ENCODE assay signal across 9 mouse cellular contexts in the genomic region with DNA sequence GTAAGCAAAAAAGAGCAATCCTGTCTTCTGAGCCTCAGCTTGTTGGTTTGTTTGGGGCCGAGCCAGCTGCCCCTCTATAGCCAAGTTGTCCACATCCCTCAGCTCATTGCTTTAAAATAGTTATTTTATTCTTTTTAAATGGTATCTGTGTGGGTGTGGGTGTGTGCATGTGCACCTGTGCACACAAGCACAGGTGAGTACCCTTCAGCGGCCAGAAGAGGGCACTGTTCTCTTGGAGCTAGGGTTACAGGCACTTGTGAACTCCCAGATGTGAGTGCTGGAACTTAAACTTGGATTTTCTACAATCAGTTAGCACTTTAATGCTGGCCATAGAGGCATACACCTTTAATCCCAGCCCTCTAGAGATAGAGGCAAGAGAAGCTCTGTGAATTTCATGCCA. TPM values are rescaled to one million over a fixed set of nuclear protein-coding genes. Genes with fewer than 3 reads are reported as not detected.
DNase-seq lines count a peak whose midpoint lies in the region; ATAC-seq and TF ChIP-seq lines count a peak whose summit lies in the region.
"Had no signal": no experiment of that assay in that cellular context is flagged by ENCODE, and none has a peak within 500 bp of the region (broad histone marks: within the 10 kb centered on the region; RNA-seq: fewer than 3 reads in every experiment).

No protein-coding gene starts in this region.

- no peaks in the 10 kb centered on the region for H3K9me3 ChIP-seq in forebrain, embryonic 11.5 days (ENCODE audit: control insufficient read depth, low read length)
- no peaks in the 10 kb centered on the region for H3K9me3 ChIP-seq in forebrain, embryonic 15.5 days
- H3K9me3 ChIP-seq in midbrain, embryonic 15.5 days: no peaks in the 10 kb centered on the region
- H3K9me3 ChIP-seq: limb, embryonic 12.5 days had no signal

- peak; percentile 56 for DNase-seq in forebrain, embryonic 11.5 days (ENCODE audit: low spot score)
- peak; percentile 9 for DNase-seq in right cerebral cortex, postnatal 4 days
- no peak for DNase-seq in right cerebral cortex, postnatal 25 days
- DNase-seq in kidney, postnatal 14 days: peak; percentile 48

- H3K27me3 ChIP-seq in forebrain, embryonic 11.5 days (ENCODE audit: control insufficient read depth, insufficient read depth, low read length): no peaks in the 10 kb centered on the region
- H3K27me3 ChIP-seq in forebrain, embryonic 15.5 days: no peaks in the 10 kb centered on the region
- H3K27me3 ChIP-seq in small intestine, adult 2 months (ENCODE audit: control insufficient read depth, insufficient read depth, low read length): no peaks in the 10 kb centered on the region
- no peaks in the 10 kb centered on the region for H3K27me3 ChIP-seq in midbrain, embryonic 15.5 days (replicated peaks)
- H3K27me3 ChIP-seq: limb, embryonic 12.5 days had no signal

- H3K9ac ChIP-seq in forebrain, embryonic 11.5 days (ENCODE audit: low read length): no peak overlapping the region
- no peak overlapping the region for H3K9ac ChIP-seq in forebrain, embryonic 15.5 days (replicated peaks)
- H3K9ac ChIP-seq in midbrain, embryonic 15.5 days: no peak overlapping the region
- H3K9ac ChIP-seq: limb, embryonic 12.5 days had no signal

- TF ChIP-seq CTCF in cortical plate, adult 2 months (IDR thresholded peaks at IDR 0.05; ENCODE audit: extremely low read depth, insufficient read depth, low read length): peak; percentile 58
- peak; percentile 56; the same call in 1 of the 2 replicates for TF ChIP-seq CTCF in small intestine, adult 2 months (IDR thresholded peaks at IDR 0.05; ENCODE audit: extremely low read depth, insufficient read length, insufficient replicate concordance, low read depth, low read length)

- no peaks in the 10 kb centered on the region for H3K4me1 ChIP-seq in forebrain, embryonic 11.5 days (replicated peaks; ENCODE audit: control insufficient read depth, insufficient read depth, low read length)
- H3K4me1 ChIP-seq in forebrain, embryonic 15.5 days: no peaks in the 10 kb centered on the region
- 0 out of 2 replicates have a peak, but pooled peaks cover 2% of the 10 kb centered on the region for H3K4me1 ChIP-seq in cortical plate, adult 2 months (ENCODE audit: control insufficient read depth, insufficient read depth, low read length)
- H3K4me1 ChIP-seq in small intestine, adult 2 months (ENCODE audit: control insufficient read depth, insufficient read depth, insufficient read length, low read length): no peaks in the 10 kb centered on the region
- H3K4me1 ChIP-seq in midbrain, embryonic 15.5 days: no peaks in the 10 kb centered on the region
- H3K4me1 ChIP-seq: limb, embryonic 12.5 days had no signal

- no peak overlapping the region for H3K4me2 ChIP-seq in forebrain, embryonic 11.5 days (ENCODE audit: low read depth, low read length, severe bottlenecking)
- H3K4me2 ChIP-seq in forebrain, embryonic 15.5 days (replicated peaks): no peak overlapping the region
- no peak overlapping the region for H3K4me2 ChIP-seq in midbrain, embryonic 15.5 days
- H3K4me2 ChIP-seq: limb, embryonic 12.5 days had no signal

- TF ChIP-seq POLR2A in cortical plate, adult 2 months (IDR thresholded peaks at IDR 0.05; ENCODE audit: extremely low read depth, insufficient read depth, low read length): no peak
- TF ChIP-seq POLR2A in small intestine, adult 2 months (IDR thresholded peaks at IDR 0.05; ENCODE audit: low read depth, low read length): no peak

- WGBS in forebrain, embryonic 11.5 days: 49% methylated on average over 2 of the region's 2 CpGs
- WGBS in forebrain, embryonic 15.5 days: 53% methylated on average over 2 of the region's 2 CpGs
- WGBS in small intestine, adult 2 months: 47% methylated on average over 2 of the region's 2 CpGs
- WGBS in midbrain, embryonic 15.5 days: 44% methylated on average over 2 of the region's 2 CpGs

- H3K27ac ChIP-seq in forebrain, embryonic 11.5 days (ENCODE audit: low read depth, low read length): no peak overlapping the region
- no peak overlapping the region for H3K27ac ChIP-seq in forebrain, embryonic 15.5 days (replicated peaks)
- H3K27ac ChIP-seq in cortical plate, adult 2 months (ENCODE audit: insufficient read depth, low read length): no peak overlapping the region
- no peak overlapping the region for H3K27ac ChIP-seq in small intestine, adult 2 months (ENCODE audit: insufficient read depth, low read depth, low read length)
- no peak overlapping the region for H3K27ac ChIP-seq in midbrain, embryonic 15.5 days
- H3K27ac ChIP-seq: limb, embryonic 12.5 days had no signal

- H3K4me3 ChIP-seq in forebrain, embryonic 11.5 days (ENCODE audit: low read depth, low read length): no peak overlapping the region
- H3K4me3 ChIP-seq in forebrain, embryonic 15.5 days: no peak overlapping the region
- no peak overlapping the region for H3K4me3 ChIP-seq in cortical plate, adult 2 months (ENCODE audit: insufficient read depth, low read length)
- H3K4me3 ChIP-seq in small intestine, adult 2 months (ENCODE audit: low read depth, low read length): no peak overlapping the region
- no peak overlapping the region for H3K4me3 ChIP-seq in midbrain, embryonic 15.5 days
- H3K4me3 ChIP-seq: limb, embryonic 12.5 days had no signal

- H3K36me3 ChIP-seq in forebrain, embryonic 11.5 days (ENCODE audit: control insufficient read depth, insufficient read depth, low read length): no peaks in the 10 kb centered on the region
- no peaks in the 10 kb centered on the region for H3K36me3 ChIP-seq in forebrain, embryonic 15.5 days
- no peaks in the 10 kb centered on the region for H3K36me3 ChIP-seq in small intestine, adult 2 months (ENCODE audit: control insufficient read depth, insufficient read depth, low read length)
- H3K36me3 ChIP-seq in midbrain, embryonic 15.5 days (replicated peaks): no peaks in the 10 kb centered on the region
- H3K36me3 ChIP-seq: limb, embryonic 12.5 days had no signal

- ATAC-seq in forebrain, embryonic 11.5 days (replicated peaks; ENCODE audit: low FRiP score): peak; percentile 44; the same call in 1 of the 2 replicates
- ATAC-seq in forebrain, embryonic 15.5 days (replicated peaks): no peak
- no peak for ATAC-seq in midbrain, embryonic 15.5 days (replicated peaks)

RNA-seq across cellular contexts. Expression of gene Ak4, which starts 26.8 kb away (rescaled TPM):
- 11.9 and 12.8 TPM in 2 replicates for polyA plus RNA-seq in forebrain, embryonic 11.5 days (2014; fragmentation: Nextera tagmentation; extraction: Ambion mirVana)
- 9.0 and 10.9 TPM in 2 replicates for polyA plus RNA-seq in forebrain, embryonic 15.5 days (2015; fragmentation: Nextera tagmentation; extraction: Ambion mirVana)
- 31.7 and 33.6 TPM in 2 replicates for polyA plus RNA-seq in cortical plate, adult 2 months (2012; rRNA removed)
- polyA plus RNA-seq in small intestine, adult 2 months (2012; rRNA removed): 0.20 and 0.30 TPM in 2 replicates
- 8.1 and 9.0 TPM in 2 replicates for polyA plus RNA-seq in midbrain, embryonic 15.5 days (2015; fragmentation: Nextera tagmentation; extraction: Ambion mirVana)
